Mouse (Mus musculus): ENCODE measurements around the gene Akr1d1. TPM values are rescaled to one million over a fixed set of nuclear protein-coding genes. Genes with fewer than 3 reads are reported as not detected.

Gene Akr1d1
- polyA plus RNA-seq, 1 experiment from 2014 or later = not detected

DNA sequence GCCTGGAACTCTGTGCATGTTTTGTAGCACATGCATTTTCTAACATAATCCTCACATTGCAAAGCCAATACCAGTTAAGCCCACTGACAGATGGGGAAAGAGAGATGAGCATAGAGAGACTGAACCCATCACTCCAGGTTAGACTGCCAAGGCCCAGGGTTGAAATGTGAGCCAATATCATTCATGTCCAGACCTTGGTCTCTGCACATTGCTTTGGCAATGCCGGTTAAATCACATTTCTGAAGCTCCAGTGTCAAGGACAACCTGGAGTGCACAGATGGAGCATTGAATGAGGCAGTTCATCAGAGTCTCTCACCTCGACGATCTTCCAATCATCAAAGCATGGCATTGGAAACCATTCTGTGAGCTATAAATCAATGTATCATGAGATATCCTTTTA, 2.1 kb downstream of the Akr1d1 start:
- no peaks in the 10 kb centered on the region for H3K27me3 ChIP-seq
- 93% methylated on average over 3 of the region's 3 CpGs for WGBS
- H3K4me2 ChIP-seq = no peak overlapping the region
- no peak for ATAC-seq (ENCODE audit: low FRiP score, low read depth)
- no peaks in the 10 kb centered on the region for H3K4me1 ChIP-seq (replicated peaks)
- no peaks in the 10 kb centered on the region for H3K9me3 ChIP-seq
- H3K4me3 ChIP-seq = no peak overlapping the region
- no peak overlapping the region for H3K9ac ChIP-seq
- no peaks in the 10 kb centered on the region for H3K36me3 ChIP-seq
- H3K27ac ChIP-seq (replicated peaks) = no peak overlapping the region

- H3K4me1 ChIP-seq (replicated peaks) = no peaks in the 10 kb centered on the region
- H3K36me3 ChIP-seq = no peaks in the 10 kb centered on the region
- H3K4me2 ChIP-seq = no peak overlapping the region
- ATAC-seq (ENCODE audit: low FRiP score, low read depth) = no peak
- H3K9ac ChIP-seq = no peak overlapping the region
- H3K27ac ChIP-seq (replicated peaks) = no peak overlapping the region
- 88% methylated on average over 3 of the region's 3 CpGs for WGBS
- H3K9me3 ChIP-seq = no peaks in the 10 kb centered on the region
- H3K4me3 ChIP-seq = no peak overlapping the region
- H3K27me3 ChIP-seq = no peaks in the 10 kb centered on the region
Observed at GRCm38 (mm10) chr6:37536831-37537230, 6.9 kb downstream of the Akr1d1 start.

GRCm38 (mm10) chr6:37537801-37538200, 7.8 kb downstream of the Akr1d1 start:
- WGBS = 83% methylated on average over 3 of the region's 3 CpGs
- Histone ChIP-seq H3K4me1 (replicated peaks) (no peaks in the 10 kb centered on the region), H3K9ac (no peak overlapping the region), H3K27me3 (no peaks in the 10 kb centered on the region), H3K27ac (replicated peaks) (no peak overlapping the region), H3K4me3 (no peak overlapping the region), H3K36me3 (no peaks in the 10 kb centered on the region), H3K9me3 (no peaks in the 10 kb centered on the region), H3K4me2 (no peak overlapping the region)
- no peak for ATAC-seq (ENCODE audit: low FRiP score, low read depth)

DNA sequence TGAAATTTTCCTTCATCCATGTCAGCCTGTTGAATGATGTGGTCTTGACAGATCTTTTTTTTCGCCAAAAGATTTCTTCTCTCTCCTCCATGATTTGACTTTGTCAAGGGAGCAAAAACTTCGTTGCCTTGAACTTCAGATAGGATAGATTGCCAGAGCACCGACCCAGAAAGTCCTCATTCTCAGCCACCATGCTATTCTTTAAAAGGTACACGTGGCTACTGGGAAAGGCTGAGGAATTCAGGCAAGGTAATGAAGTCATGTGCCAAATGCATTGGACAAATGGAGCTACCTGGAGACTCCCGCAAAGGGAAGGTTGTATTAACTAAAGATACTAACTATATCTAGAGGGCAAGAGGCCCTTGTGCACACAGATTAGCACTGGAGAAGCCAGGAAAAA, 8.8 kb downstream of the Akr1d1 start:
- Histone ChIP-seq H3K27me3 (no peaks in the 10 kb centered on the region), H3K9ac (no peak overlapping the region), H3K4me2 (no peak overlapping the region), H3K4me3 (no peak overlapping the region), H3K27ac (replicated peaks) (no peak overlapping the region), H3K36me3 (no peaks in the 10 kb centered on the region), H3K9me3 (no peaks in the 10 kb centered on the region), H3K4me1 (replicated peaks) (no peaks in the 10 kb centered on the region)
- ATAC-seq (ENCODE audit: low FRiP score, low read depth) = no peak
- WGBS = 88% methylated on average over 5 of the region's 5 CpGs

DNA sequence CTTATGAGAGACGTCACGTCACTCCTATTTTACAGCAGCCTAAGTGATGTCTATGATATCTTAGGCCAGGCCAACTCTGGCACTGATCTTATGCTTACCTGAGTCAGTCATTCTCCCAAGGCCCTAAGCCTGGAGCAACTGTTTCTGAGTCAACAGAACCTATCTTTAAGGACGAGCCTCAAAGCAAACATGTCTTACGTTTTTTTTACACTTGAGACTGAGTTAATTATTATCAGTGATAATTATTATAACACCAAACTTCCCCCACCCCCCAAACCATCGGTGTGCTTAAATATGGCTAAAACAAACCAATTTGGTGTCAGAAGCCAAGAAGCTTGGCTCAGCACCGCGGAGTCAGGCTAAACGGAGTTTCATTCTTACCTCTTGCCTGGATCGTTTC, 9.4 kb downstream of the Akr1d1 start:
- Histone ChIP-seq H3K9ac (no peak overlapping the region), H3K36me3 (no peaks in the 10 kb centered on the region), H3K4me1 (replicated peaks) (no peaks in the 10 kb centered on the region), H3K27ac (replicated peaks) (no peak overlapping the region), H3K27me3 (no peaks in the 10 kb centered on the region), H3K4me3 (no peak overlapping the region), H3K9me3 (no peaks in the 10 kb centered on the region), H3K4me2 (no peak overlapping the region)
- WGBS = 88% methylated on average over 9 of the region's 9 CpGs
- no peak for ATAC-seq (ENCODE audit: low FRiP score, low read depth)

DNA sequence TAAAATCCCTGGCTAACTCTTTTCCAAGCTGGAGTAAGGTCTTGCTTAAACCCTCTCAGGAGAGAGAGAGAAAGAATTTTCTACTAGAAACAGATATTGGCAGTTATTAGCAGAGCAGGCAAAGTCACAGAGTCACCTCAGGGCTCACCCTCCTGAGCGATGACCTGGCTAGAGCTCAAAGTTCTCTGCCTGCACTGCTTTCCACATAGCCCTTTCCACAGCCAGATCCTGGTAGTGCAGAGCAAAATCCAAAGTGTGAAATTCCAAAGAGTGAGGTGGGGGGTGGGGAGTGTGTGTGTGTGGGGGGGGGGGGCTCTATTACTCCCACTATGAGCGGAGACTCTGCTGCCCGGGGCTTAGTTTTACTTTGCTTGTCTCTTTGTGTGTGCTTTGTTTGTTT, 10.1 kb downstream of the Akr1d1 start:
- no peak for ATAC-seq (ENCODE audit: low FRiP score, low read depth)
- 64% methylated on average over 3 of the region's 3 CpGs for WGBS
- no peak overlapping the region for H3K27ac ChIP-seq (replicated peaks)
- H3K9me3 ChIP-seq = no peaks in the 10 kb centered on the region
- H3K9ac ChIP-seq = no peak overlapping the region
- H3K27me3 ChIP-seq = no peaks in the 10 kb centered on the region
- H3K4me2 ChIP-seq = no peak overlapping the region
- no peaks in the 10 kb centered on the region for H3K36me3 ChIP-seq
- H3K4me1 ChIP-seq (replicated peaks) = no peaks in the 10 kb centered on the region
- H3K4me3 ChIP-seq = no peak overlapping the region

- Histone ChIP-seq H3K9me3 (no peaks in the 10 kb centered on the region), H3K9ac (no peak overlapping the region), H3K27me3 (no peaks in the 10 kb centered on the region), H3K36me3 (no peaks in the 10 kb centered on the region), H3K4me3 (no peak overlapping the region), H3K27ac (replicated peaks) (no peak overlapping the region), H3K4me2 (no peak overlapping the region), H3K4me1 (replicated peaks) (no peaks in the 10 kb centered on the region)
- 83% methylated on average over 3 of the region's 3 CpGs for WGBS
- ATAC-seq (ENCODE audit: low FRiP score, low read depth) = no peak
Observed at GRCm38 (mm10) chr6:37541171-37541570, 11.2 kb downstream of the Akr1d1 start.

DNA sequence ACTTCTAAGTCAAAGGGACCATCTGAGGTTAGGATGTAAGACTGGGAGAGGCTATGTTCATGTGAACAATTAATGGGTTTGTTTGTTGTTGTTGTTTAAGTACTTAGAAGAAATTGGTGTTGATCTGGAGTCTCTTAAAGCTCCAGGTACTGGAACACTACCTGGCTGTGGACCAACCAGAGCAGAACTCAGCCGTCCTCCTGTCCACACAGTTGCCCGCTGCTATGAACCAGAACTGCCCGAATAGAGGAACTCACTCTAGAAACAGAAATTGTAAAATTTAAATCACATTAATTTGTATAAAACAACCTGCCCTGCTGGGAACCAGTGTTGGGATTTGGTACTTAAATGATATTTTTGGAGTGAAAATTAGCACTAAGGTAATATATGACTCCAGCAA, 12.2 kb downstream of the Akr1d1 start:
- Histone ChIP-seq H3K27ac (replicated peaks) (no peak overlapping the region), H3K4me3 (no peak overlapping the region), H3K36me3 (no peaks in the 10 kb centered on the region), H3K9me3 (no peaks in the 10 kb centered on the region), H3K4me1 (replicated peaks) (no peaks in the 10 kb centered on the region), H3K9ac (no peak overlapping the region), H3K4me2 (no peak overlapping the region), H3K27me3 (no peaks in the 10 kb centered on the region)
- ATAC-seq (ENCODE audit: low FRiP score, low read depth) = no peak
- WGBS = 95% methylated on average over 3 of the region's 3 CpGs

DNA sequence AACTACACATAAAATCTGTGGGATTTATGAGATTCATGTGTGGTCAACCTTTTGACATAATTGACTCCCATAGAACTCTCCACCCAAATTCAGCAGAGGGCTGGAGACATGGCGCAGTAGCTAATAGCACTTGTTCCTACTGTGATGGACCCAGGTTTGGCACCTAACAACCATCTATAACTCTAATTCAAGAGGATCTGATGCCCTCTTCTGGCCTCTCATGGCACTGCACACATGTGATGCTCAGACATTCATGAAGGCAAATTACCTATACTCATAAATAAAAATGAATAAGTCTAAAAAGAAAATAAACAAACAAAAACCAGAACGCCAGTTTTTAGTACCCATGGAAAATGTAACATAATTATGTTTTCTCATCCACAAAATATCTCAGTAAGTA, 22.8 kb downstream of the Akr1d1 start:
- Histone ChIP-seq H3K4me2 (no peak overlapping the region), H3K9ac (no peak overlapping the region), H3K27me3 (no peaks in the 10 kb centered on the region), H3K4me3 (no peak overlapping the region), H3K27ac (replicated peaks) (no peak overlapping the region), H3K4me1 (replicated peaks) (no peaks in the 10 kb centered on the region), H3K9me3 (no peaks in the 10 kb centered on the region), H3K36me3 (no peaks in the 10 kb centered on the region)
- no peak for ATAC-seq (ENCODE audit: low FRiP score, low read depth)
- 84% methylated on average over 2 of the region's 2 CpGs for WGBS

DNA sequence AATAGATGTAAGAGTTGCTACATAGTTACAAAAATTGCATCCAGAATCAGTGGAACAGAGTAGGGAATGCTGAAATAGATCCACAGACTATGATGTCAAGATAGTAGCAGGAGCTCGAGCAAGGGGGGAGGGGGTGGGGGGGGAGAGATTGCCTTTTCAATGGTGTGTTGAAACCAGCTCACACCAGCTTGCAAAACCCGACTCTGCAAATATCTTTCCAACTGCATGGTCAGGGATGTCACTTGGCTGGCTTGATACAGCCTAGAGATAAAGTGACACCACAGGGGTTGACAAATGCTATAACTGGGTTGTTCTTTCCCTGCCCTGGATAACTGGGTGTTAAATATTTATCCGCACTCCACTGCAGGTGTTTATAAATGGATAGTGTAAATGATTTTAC, 24.0 kb downstream of the Akr1d1 start:
- H3K27ac ChIP-seq (replicated peaks) = no peak overlapping the region
- no peaks in the 10 kb centered on the region for H3K27me3 ChIP-seq
- H3K9me3 ChIP-seq = no peaks in the 10 kb centered on the region
- no peaks in the 10 kb centered on the region for H3K4me1 ChIP-seq (replicated peaks)
- no peaks in the 10 kb centered on the region for H3K36me3 ChIP-seq
- WGBS = 82% methylated on average over 3 of the region's 3 CpGs
- no peak overlapping the region for H3K4me3 ChIP-seq
- H3K9ac ChIP-seq = no peak overlapping the region
- H3K4me2 ChIP-seq = no peak overlapping the region
- ATAC-seq (ENCODE audit: low FRiP score, low read depth) = no peak

DNA sequence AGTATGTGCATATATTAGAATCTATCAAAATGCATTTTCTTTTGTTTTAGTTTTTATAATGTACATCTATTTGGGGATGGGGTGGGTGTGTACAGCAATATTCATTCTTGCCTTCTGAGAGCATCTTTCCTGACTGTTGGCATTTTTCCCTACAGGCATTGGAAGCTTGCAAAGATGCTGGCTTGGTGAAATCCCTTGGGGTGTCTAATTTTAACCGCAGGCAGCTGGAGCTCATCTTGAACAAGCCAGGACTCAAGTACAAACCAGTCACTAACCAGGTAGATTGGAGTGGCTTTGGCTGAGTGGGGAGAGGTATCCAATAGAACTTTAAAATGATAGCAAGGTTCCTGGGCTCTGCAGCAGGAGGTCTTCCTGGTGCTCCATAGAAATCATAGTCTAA, 24.4 kb downstream of the Akr1d1 start:
- 68% methylated on average over 1 of the region's 1 CpGs for WGBS
- Histone ChIP-seq H3K27me3 (no peaks in the 10 kb centered on the region), H3K4me2 (no peak overlapping the region), H3K4me3 (no peak overlapping the region), H3K4me1 (replicated peaks) (no peaks in the 10 kb centered on the region), H3K36me3 (no peaks in the 10 kb centered on the region), H3K27ac (replicated peaks) (no peak overlapping the region), H3K9ac (no peak overlapping the region), H3K9me3 (no peaks in the 10 kb centered on the region)
- no peak for ATAC-seq (ENCODE audit: low FRiP score, low read depth)

DNA sequence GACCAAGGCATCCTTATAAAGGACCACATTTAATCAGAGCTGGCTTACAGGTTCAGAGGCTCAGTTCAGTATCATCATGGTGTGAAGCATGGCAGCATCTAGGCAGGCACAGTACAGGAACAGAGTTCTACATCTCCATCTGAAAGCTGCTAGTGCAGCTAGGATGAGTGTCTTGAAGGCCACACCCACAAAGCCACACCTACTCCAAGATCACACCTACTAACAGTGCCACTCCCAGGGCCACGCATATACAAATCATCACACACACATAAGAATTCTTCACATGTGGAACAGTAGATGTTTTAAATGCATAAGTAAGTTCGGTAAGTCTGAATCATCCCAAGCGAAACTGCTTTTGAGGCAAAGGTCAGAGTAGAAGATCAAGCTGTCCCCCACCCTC, 33.9 kb downstream of the Akr1d1 start:
- no peak overlapping the region for H3K27ac ChIP-seq (replicated peaks)
- H3K36me3 ChIP-seq = no peaks in the 10 kb centered on the region
- no peaks in the 10 kb centered on the region for H3K27me3 ChIP-seq
- 93% methylated on average over 3 of the region's 3 CpGs for WGBS
- H3K4me3 ChIP-seq = no peak overlapping the region
- H3K4me1 ChIP-seq (replicated peaks) = no peaks in the 10 kb centered on the region
- no peak overlapping the region for H3K4me2 ChIP-seq
- ATAC-seq (ENCODE audit: low FRiP score, low read depth) = no peak
- no peaks in the 10 kb centered on the region for H3K9me3 ChIP-seq
- H3K9ac ChIP-seq = no peak overlapping the region

DNA sequence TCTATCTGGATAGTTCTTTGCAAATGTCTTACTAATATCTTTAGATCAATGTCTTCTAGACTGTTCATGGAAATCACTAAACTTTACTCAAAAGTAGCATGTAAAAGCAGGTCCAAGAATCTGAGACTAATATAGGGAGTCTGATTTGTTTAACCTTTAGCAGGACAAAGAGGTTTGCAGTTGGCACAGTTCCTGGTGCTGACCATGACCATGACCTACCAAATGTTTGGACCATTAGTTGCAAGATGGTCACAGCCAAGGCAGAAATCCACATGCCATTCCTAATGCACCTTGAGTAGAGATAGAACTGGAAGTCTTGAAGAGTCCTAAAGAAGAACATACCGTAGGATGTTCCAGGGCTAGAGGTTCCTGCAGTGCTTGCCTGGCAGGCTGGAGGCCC, 37.4 kb downstream of the Akr1d1 start:
- H3K4me3 ChIP-seq = no peak overlapping the region

More for the DNA sequence above, 37.4 kb downstream of the Akr1d1 start:
- Histone ChIP-seq H3K36me3 (no peaks in the 10 kb centered on the region), H3K4me2 (no peak overlapping the region), H3K9me3 (no peaks in the 10 kb centered on the region), H3K9ac (no peak overlapping the region), H3K27ac (replicated peaks) (no peak overlapping the region), H3K27me3 (no peaks in the 10 kb centered on the region), H3K4me1 (replicated peaks) (no peaks in the 10 kb centered on the region)
- WGBS = 93% methylated on average over 1 of the region's 1 CpGs
- ATAC-seq (ENCODE audit: low FRiP score, low read depth) = no peak

Measured in hindbrain, embryonic 15.5 days (tissue).